ENCODE assay signal across 20 mouse cellular contexts in genomic region chr4:49506386-49506785, GRCm38 (mm10). TPM values are rescaled to one million over a fixed set of nuclear protein-coding genes. Genes with fewer than 3 reads are reported as not detected.
"Had no signal": no experiment of that assay in that cellular context is flagged by ENCODE, and none has a peak within 500 bp of the region (broad histone marks: within the 10 kb centered on the region; RNA-seq: fewer than 3 reads in every experiment).

Gene Baat, minus strand, starts transcription at chr4:49506557.

- H3K4me1 ChIP-seq: midbrain, embryonic 12.5 days; midbrain, embryonic 15.5 days; neural tube, embryonic 12.5 days; neural tube, embryonic 15.5 days; stomach, embryonic 15.5 days had no signal

- ATAC-seq: lung, postnatal 0 days; midbrain, embryonic 15.5 days had no signal

- H3K27me3 ChIP-seq: midbrain, embryonic 12.5 days; midbrain, embryonic 15.5 days; neural tube, embryonic 12.5 days; neural tube, embryonic 15.5 days; stomach, embryonic 15.5 days had no signal

- H3K27ac ChIP-seq: left cerebral cortex, adult 2 months; liver, embryonic 14.5 days; macrophage; midbrain, embryonic 12.5 days; midbrain, embryonic 15.5 days; neural tube, embryonic 12.5 days; neural tube, embryonic 15.5 days; stomach, embryonic 15.5 days had no signal

- H3K4me3 ChIP-seq: left cerebral cortex, adult 2 months; midbrain, embryonic 12.5 days; midbrain, embryonic 15.5 days; neural tube, embryonic 12.5 days; neural tube, embryonic 15.5 days; stomach, embryonic 15.5 days had no signal

- H3K9ac ChIP-seq: liver, embryonic 14.5 days; lung, embryonic 14.5 days; midbrain, embryonic 12.5 days; midbrain, embryonic 15.5 days; neural tube, embryonic 12.5 days; neural tube, embryonic 15.5 days; stomach, embryonic 15.5 days had no signal

- H3K9me3 ChIP-seq: midbrain, embryonic 12.5 days; midbrain, embryonic 15.5 days; neural tube, embryonic 12.5 days; neural tube, embryonic 15.5 days; stomach, embryonic 15.5 days had no signal

- DNase-seq: kidney, adult 8-10 months; kidney, postnatal 14 days; layer of hippocampus, postnatal 36 days; lung, embryonic 14.5 days; right cerebral cortex, adult 18-20 months; right cerebral cortex, postnatal 14 days; right cerebral cortex, postnatal 4 days; spleen, adult 18-20 months; thymus, postnatal 25 days had no signal

- H3K4me2 ChIP-seq: lung, embryonic 14.5 days; midbrain, embryonic 12.5 days; midbrain, embryonic 15.5 days; neural tube, embryonic 12.5 days; neural tube, embryonic 15.5 days; stomach, embryonic 15.5 days had no signal

- H3K36me3 ChIP-seq: midbrain, embryonic 12.5 days; midbrain, embryonic 15.5 days; neural tube, embryonic 12.5 days; neural tube, embryonic 15.5 days; stomach, embryonic 15.5 days had no signal

RNA-seq across cellular contexts. Expression of gene Baat, which starts in this region (rescaled TPM):
- total RNA-seq: megakaryocyte, adult 5-6 weeks had no signal
- polyA plus RNA-seq: intestine, embryonic 14.5 days; lung, embryonic 14.5 days; lung, postnatal 0 days; macrophage; midbrain, embryonic 15.5 days; neural tube, embryonic 15.5 days had no signal
